Mouse (Mus musculus) gastrocnemius, adult 2 months (tissue): Measurements from ENCODE around the gene Uqcr11. TPM values are rescaled to one million over a fixed set of nuclear protein-coding genes. Genes with fewer than 3 reads are reported as not detected.

Experiments used
- DNase-seq: peaks from one replicate; pipeline ENCODE4 v3.0.0; 2022
- H3K27ac ChIP-seq: fragments of 200-600 bp; 2 replicates; pipeline ENCODE4 v1.8.1; 2022; ENCODE audit warnings: mild to moderate bottlenecking
- H3K4me3 ChIP-seq: fragments of 200-600 bp; 2 replicates; pipeline ENCODE4 v1.8.1; 2022; ENCODE audit warnings: mild to moderate bottlenecking, moderate library complexity
- CTCF ChIP-seq: fragments of 200-600 bp; IDR thresholded peaks from 2 replicates; pipeline ENCODE4 v1.8.1; 2022; ENCODE audit warnings: antibody characterized with exemption, mild to moderate bottlenecking, moderate library complexity
- intact Hi-C: fragments of 180-260 bp; cut with DNase I; formaldehyde crosslinking; loops from one replicate; pipeline ENCODE4 v1.15.1; 2025
- total RNA-seq, 2 experiments: library from RNA; stranded (reverse); gene quantifications; 2 replicates each; pipeline ENCODE4 v1.2.3; 2021

Uqcr11 gene
- total RNA-seq, 2 experiments from 2014 or later, result 776 to 1,068 TPM

GRCm38 (mm10) chr10:80374063-80374462, 32.6 kb downstream of the Uqcr11 start:
- intact Hi-C loops, result loop anchor here (1.0 to 10.0 kb wide), 3 partner anchors 24 to 131 kb away; partner anchors contain the start of gene Apc2
- Histone ChIP-seq H3K4me3 (no peak overlapping the region), H3K27ac (no peak overlapping the region)
- peak; percentile 78 for DNase-seq
- TF ChIP-seq CTCF, result peak; percentile 82

- Histone ChIP-seq H3K27ac (no peak overlapping the region), H3K4me3 (no peak overlapping the region)
- TF ChIP-seq CTCF, result no peak
- DNase-seq, result no peak
- intact Hi-C loops, result loop anchor here (10.0 kb wide), 1 partner anchor 132 kb away; no protein-coding TSS in a partner anchor
Observed at GRCm38 (mm10) chr10:80372706-80373105, 33.9 kb downstream of the Uqcr11 start.

DNA sequence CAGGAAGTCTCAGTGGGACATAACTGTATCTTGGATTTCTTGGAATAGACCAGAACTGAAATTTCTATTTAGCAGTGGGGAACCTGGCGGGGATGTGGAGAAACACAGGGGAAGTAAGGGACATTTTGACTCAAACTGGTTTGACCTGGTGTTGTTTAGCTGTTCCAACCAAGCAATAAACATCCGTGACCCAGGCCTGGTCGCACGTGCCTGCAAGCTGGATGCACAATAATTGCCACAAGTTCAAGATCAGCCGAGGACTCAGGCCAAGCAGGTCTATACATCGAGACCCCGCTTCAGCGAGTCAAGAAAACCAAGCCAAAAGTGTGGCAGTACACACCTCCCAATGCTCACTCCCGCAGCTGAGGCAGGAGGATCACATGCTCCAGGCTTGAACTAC, 34.6 kb downstream of the Uqcr11 start:
- no peak for TF ChIP-seq CTCF
- no peak for DNase-seq
- no peak overlapping the region for H3K4me3 ChIP-seq
- intact Hi-C loops, result loop anchor here (10.0 kb wide), 1 partner anchor 133 kb away; no protein-coding TSS in a partner anchor
- H3K27ac ChIP-seq, result no peak overlapping the region

DNA sequence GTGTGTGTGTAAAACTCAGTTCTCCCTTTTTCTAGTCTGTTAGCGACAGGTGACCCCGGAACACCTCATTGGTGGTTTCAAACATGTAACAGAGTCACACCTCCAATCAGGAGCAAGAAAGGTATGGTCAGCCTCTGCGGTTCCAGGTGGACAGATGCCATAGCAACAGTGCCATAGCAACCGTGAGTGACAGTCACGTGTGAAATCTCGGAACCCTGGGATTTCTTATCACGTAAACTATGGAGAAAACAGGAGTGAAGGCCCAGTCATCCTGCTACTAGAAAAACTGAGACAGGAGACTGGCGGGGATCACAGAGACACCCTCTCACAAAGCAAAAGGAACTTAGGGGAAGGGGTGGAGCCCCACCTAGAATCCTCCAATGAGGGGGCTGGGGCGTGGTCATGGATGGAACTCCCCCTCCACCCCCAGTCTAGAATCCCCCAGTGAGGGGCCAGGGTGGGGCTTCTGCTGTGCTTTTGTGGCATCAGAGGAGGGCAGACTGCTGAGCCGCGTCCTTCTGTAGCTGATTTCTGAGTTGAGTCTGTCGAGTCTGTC, 35.1 kb downstream of the Uqcr11 start:
- peak overlapping the region; percentile 56 for H3K4me3 ChIP-seq
- no peak for TF ChIP-seq CTCF
- no peak overlapping the region for H3K27ac ChIP-seq
- DNase-seq, result peak; percentile 45
- intact Hi-C loops, result loop anchor here (10.0 kb wide), 1 partner anchor 133 kb away; no protein-coding TSS in a partner anchor

- peak; percentile 50 for TF ChIP-seq CTCF
- no peak for DNase-seq
- Histone ChIP-seq H3K4me3 (no peak overlapping the region), H3K27ac (no peak overlapping the region)
- intact Hi-C loops, result loop anchor here (10.0 kb wide), 1 partner anchor 135 kb away; no protein-coding TSS in a partner anchor
Observed at GRCm38 (mm10) chr10:80369995-80370747, 36.5 kb downstream of the Uqcr11 start.

GRCm38 (mm10) chr10:80368392-80368791, 38.2 kb downstream of the Uqcr11 start:
- H3K4me3 ChIP-seq, result no peak overlapping the region
- no peak for TF ChIP-seq CTCF
- intact Hi-C loops, result no loop called here
- no peak overlapping the region for H3K27ac ChIP-seq
- DNase-seq, result no peak

GRCm38 (mm10) chr10:80367954-80368353, 38.7 kb downstream of the Uqcr11 start:
- H3K27ac ChIP-seq, result no peak overlapping the region
- intact Hi-C loops, result no loop called here
- H3K4me3 ChIP-seq, result no peak overlapping the region
- no peak for DNase-seq
- TF ChIP-seq CTCF, result no peak

DNA sequence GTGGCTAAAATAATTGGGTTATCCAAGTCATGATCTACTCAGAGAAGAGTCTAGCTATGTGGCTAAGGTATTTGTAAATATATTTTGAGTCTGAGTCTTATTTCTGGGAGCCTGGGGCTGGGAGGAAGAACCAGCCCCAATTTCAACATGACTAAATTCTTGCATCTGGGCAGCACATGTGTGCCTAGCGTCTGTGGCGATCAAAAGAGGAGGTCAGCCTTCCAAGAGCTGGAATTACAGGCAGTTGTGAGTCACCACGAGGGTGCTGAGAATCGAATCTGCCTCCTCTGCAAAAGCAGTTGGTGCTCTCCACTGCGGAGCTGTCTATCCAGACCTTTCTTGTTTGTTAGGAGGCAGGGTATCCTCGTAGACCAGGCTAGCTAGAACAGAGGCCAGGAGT, 40.9 kb downstream of the Uqcr11 start:
- Histone ChIP-seq H3K27ac (no peak overlapping the region), H3K4me3 (no peak overlapping the region)
- no peak for DNase-seq
- TF ChIP-seq CTCF, result no peak
- intact Hi-C loops, result no loop called here

DNA sequence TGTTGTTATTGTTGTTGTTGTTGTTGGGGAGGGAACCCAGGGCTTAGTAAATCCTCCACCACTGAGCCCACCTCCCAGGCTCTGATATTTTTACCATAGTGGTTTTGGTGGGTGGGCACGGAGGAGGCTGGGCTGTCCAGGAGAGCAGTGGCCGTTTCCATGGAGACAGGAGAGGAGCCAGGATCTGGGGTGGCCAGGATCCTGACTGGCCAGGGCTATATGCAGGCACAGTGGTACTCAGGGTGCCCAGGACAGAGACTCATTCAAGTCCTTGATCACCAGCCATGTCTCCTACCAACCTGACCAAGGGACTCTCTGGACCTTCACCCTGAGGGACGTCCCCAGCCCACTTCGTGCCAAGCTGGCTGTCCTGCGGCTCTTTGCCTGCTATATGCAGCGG, 42.9 kb downstream of the Uqcr11 start:
- Histone ChIP-seq H3K4me3 (no peak overlapping the region), H3K27ac (no peak overlapping the region)
- TF ChIP-seq CTCF, result no peak
- DNase-seq, result no peak
- intact Hi-C loops, result no loop called here

- DNase-seq, result peak; percentile 57
- H3K4me3 ChIP-seq, result peak overlapping the region; percentile 54
- intact Hi-C loops, result no loop called here
- peak; percentile 4; the same call in 1 of the 2 replicates for TF ChIP-seq CTCF
- H3K27ac ChIP-seq, result no peak overlapping the region
Observed at GRCm38 (mm10) chr10:80357994-80358639, 48.5 kb downstream of the Uqcr11 start.

DNA sequence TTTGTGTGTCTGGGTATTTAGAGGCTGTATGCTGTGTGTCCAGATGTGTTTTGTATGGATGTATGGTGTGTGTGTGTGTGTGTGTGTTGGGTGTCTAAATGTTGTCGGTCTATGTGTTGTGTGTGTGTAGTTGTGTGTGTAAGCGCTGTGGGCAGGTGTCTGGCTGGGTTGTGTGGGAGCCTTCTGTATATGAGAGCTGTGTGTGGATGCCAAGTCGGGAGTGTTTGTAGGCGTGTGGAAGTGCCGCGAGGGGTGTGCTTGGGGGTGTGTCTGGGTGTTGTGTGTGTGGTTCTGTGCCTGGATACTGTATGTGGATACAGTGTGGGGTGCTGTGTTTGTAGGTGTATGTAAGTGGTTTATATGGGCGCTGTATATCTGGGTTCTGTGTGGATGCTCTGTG, 49.3 kb downstream of the Uqcr11 start:
- no peak for TF ChIP-seq CTCF
- DNase-seq, result no peak
- H3K4me3 ChIP-seq, result peak overlapping the region; percentile 54; the same call in 1 of the 2 replicates
- H3K27ac ChIP-seq, result no peak overlapping the region
- intact Hi-C loops, result no loop called here

DNA sequence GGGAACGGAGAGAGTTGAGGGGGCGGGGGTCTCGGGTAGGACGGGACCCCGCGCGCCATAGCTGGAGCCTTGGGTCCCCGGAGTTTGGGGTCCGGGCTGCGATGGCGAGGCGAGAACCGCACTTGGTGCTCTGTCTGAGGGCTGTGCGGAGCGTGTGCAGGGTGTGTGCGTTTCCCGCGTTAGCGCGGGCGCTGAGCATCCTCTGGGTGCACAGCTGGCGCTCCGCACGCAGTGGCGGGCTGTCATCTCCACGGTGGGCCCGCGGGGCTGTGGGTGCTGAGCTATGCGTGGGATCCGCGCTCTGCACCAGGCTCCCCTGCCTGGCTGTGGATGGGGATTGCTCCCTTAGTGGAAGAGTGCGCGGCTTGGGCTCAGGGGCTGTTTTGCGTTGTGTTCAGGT, 49.9 kb downstream of the Uqcr11 start:
- Histone ChIP-seq H3K27ac (no peak overlapping the region), H3K4me3 (peak overlapping the region; percentile 44)
- DNase-seq, result no peak
- intact Hi-C loops, result no loop called here
- TF ChIP-seq CTCF, result no peak
